Mouse (Mus musculus): Measurements from ENCODE around the gene Pax8. TPM values are rescaled to one million over a fixed set of nuclear protein-coding genes. Genes with fewer than 3 reads are reported as not detected.
A peak's percentile ranks its signal among the peaks of the same experiment; 100 is the strongest.

The Pax8 gene
- polyA plus RNA-seq, 1 experiment from 2014 or later: 0.22 TPM

DNA sequence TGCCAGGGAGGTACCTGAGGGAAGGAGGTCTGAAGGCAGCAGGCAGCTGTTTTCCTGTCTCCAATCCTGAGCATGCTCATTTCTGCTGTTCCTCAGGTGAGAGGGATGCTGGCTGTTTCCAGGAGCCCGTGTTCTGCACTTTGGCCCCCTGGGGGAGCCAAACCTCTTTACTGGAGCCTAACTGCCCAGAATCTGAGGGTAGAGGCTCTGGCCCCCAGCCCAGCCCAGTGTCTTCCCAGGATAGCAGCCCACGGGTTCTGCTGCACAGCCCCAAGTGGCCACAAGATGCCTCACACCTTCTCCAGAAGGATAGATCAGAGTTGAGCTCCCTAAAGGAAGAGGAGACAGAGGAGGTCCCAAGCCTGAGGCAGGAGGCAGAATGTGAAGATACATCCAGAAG lies 78.3 kb downstream of the Pax8 start:
- DNase-seq (ENCODE audit: low spot score): peak; percentile 49
- WGBS: 12% methylated on average over 2 of the region's 2 CpGs

DNA sequence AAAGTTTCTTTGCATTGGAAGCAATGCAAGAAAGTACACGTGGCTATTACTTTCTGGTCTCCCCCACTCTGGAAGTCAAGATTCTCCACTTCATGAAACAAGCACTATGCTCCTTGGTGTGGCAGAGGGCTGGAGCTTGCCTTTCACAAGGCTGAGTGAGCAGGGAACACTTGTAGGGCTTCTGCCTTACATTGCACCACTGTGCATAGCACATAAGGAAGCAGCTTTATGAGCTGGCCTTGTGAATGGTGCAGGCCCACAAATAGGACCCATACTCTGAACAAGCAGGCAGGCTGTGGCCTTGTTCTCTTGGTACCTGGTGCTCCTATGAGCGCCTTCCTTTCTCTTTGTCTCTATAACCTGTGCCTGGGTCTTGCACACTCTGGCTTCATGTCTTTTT lies 82.1 kb downstream of the Pax8 start:
- WGBS: 89% methylated on average over 2 of the region's 2 CpGs
- H3K4me1 ChIP-seq (replicated peaks; ENCODE audit: control insufficient read depth, insufficient read depth, low read length): no peaks in the 10 kb centered on the region
- peak; percentile 27 for DNase-seq (ENCODE audit: low spot score)

More for the DNA sequence above, 78.3 kb downstream of the Pax8 start:
- Histone ChIP-seq H3K4me3 (ENCODE audit: low read depth, low read length) (no peak overlapping the region), H3K27ac (ENCODE audit: low read depth) (no peak overlapping the region), H3K9ac (ENCODE audit: low read length) (no peak overlapping the region), H3K4me2 (ENCODE audit: low read length) (no peak overlapping the region), H3K9me3 (ENCODE audit: control insufficient read depth, low read length) (no peaks in the 10 kb centered on the region), H3K36me3 (ENCODE audit: control insufficient read depth, insufficient read depth, low read length) (no peaks in the 10 kb centered on the region), H3K4me1 (replicated peaks; ENCODE audit: control insufficient read depth, insufficient read depth, low read length) (no peaks in the 10 kb centered on the region), H3K27me3 (replicated peaks; ENCODE audit: control insufficient read depth, insufficient read depth, low read length) (no peaks in the 10 kb centered on the region)
- no peak for ATAC-seq (replicated peaks; ENCODE audit: low FRiP score, low TSS enrichment, low read depth)

DNA sequence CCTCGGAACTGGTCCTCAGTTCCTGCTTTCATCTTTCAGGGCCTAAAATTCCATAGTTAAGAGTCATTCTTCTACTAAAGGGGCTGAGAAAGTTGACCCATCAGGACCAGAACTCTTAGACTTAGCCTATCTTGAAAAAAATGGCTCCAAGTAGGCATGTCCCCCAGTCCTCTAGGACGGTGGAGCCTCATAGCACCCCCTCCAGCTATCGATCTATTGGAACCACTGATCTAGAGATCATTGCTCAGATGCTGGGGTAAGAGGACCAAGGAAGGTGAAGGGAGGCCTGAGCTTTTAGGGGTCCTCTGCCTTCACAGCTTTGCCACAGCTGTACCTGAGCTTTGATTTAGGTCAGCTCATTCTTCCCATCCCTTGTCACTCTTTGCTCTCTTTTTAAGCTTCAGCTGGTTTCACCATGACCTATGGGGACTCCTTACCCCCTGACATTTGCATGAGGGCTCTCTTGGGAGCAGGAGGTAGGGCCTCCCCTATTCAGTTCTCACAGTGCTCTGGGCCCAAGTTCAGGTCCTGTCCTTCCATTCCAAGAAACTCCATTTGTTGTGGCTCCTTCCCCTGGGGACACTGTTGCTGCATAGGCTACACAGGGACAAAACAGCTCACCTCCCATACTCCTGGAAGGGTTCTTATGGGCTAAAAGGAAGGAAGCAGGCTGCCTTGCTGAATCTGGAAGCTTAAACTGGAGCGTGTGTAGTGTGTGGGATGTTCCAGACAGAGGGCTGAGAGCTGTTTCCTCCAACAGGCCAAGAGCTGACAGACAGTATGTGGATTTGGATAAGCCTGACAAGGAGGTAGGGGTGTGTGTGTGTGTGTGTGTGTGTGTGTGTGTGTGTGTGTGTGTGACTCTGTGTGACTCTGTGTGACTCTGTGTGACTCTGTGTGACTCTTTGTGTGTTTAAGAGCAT lies 87.8 kb downstream of the Pax8 start:
- Histone ChIP-seq H3K36me3 (ENCODE audit: control insufficient read depth, insufficient read depth, low read length) (no peaks in the 10 kb centered on the region), H3K9ac (ENCODE audit: low read length) (no peak overlapping the region), H3K4me2 (ENCODE audit: low read length) (no peak overlapping the region), H3K4me1 (replicated peaks; ENCODE audit: control insufficient read depth, insufficient read depth, low read length) (no peaks in the 10 kb centered on the region; the same call in 1 of the 2 replicates), H3K27me3 (replicated peaks; ENCODE audit: control insufficient read depth, insufficient read depth, low read length) (no peaks in the 10 kb centered on the region), H3K4me3 (ENCODE audit: low read depth, low read length) (no peak overlapping the region), H3K9me3 (ENCODE audit: control insufficient read depth, low read length) (no peaks in the 10 kb centered on the region), H3K27ac (ENCODE audit: low read depth) (no peak overlapping the region)
- DNase-seq (ENCODE audit: low spot score) (peak; percentile 35), ATAC-seq (replicated peaks; ENCODE audit: low FRiP score, low TSS enrichment, low read depth) (no peak)
- WGBS: 82% methylated on average over 4 of the region's 4 CpGs

More for the DNA sequence above, 82.1 kb downstream of the Pax8 start:
- no peaks in the 10 kb centered on the region for H3K27me3 ChIP-seq (replicated peaks; ENCODE audit: control insufficient read depth, insufficient read depth, low read length)
- H3K9me3 ChIP-seq (ENCODE audit: control insufficient read depth, low read length): no peaks in the 10 kb centered on the region
- H3K4me2 ChIP-seq (ENCODE audit: low read length): no peak overlapping the region
- no peak overlapping the region for H3K27ac ChIP-seq (ENCODE audit: low read depth)
- H3K9ac ChIP-seq (ENCODE audit: low read length): no peak overlapping the region
- ATAC-seq (replicated peaks; ENCODE audit: low FRiP score, low TSS enrichment, low read depth): no peak
- H3K4me3 ChIP-seq (ENCODE audit: low read depth, low read length): no peak overlapping the region
- no peaks in the 10 kb centered on the region for H3K36me3 ChIP-seq (ENCODE audit: control insufficient read depth, insufficient read depth, low read length)

DNA sequence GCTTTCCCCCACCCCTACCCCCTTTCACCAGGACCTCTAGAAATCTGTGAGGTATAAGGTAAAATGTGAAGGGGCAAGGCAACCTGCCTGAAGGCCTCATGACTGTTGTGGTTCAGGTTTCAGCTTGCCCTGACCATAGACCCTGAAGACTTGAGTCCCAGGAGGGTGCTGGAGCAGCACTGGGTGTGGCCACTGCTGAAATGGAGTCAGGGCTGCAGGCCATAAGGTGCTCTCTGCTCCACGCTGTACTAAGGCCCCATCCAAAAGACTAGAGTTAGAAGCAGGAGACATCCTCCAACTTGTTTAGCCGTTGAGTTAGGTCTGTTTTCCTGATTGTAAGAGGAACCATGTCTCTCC lies 88.5 kb downstream of the Pax8 start:
- no peaks in the 10 kb centered on the region for H3K27me3 ChIP-seq (replicated peaks; ENCODE audit: control insufficient read depth, insufficient read depth, low read length)
- no peaks in the 10 kb centered on the region; the same call in 1 of the 2 replicates for H3K4me1 ChIP-seq (replicated peaks; ENCODE audit: control insufficient read depth, insufficient read depth, low read length)
- DNase-seq (ENCODE audit: low spot score) (peak; percentile 13), ATAC-seq (replicated peaks; ENCODE audit: low FRiP score, low TSS enrichment, low read depth) (no peak)
- H3K9me3 ChIP-seq (ENCODE audit: control insufficient read depth, low read length): no peaks in the 10 kb centered on the region
- H3K36me3 ChIP-seq (ENCODE audit: control insufficient read depth, insufficient read depth, low read length): no peaks in the 10 kb centered on the region
- H3K4me3 ChIP-seq (ENCODE audit: low read depth, low read length): no peak overlapping the region
- no peak overlapping the region for H3K4me2 ChIP-seq (ENCODE audit: low read length)
- H3K27ac ChIP-seq (ENCODE audit: low read depth): no peak overlapping the region
- 89% methylated on average over 2 of the region's 2 CpGs for whole genome bisulfite sequencing
- H3K9ac ChIP-seq (ENCODE audit: low read length): no peak overlapping the region

DNA sequence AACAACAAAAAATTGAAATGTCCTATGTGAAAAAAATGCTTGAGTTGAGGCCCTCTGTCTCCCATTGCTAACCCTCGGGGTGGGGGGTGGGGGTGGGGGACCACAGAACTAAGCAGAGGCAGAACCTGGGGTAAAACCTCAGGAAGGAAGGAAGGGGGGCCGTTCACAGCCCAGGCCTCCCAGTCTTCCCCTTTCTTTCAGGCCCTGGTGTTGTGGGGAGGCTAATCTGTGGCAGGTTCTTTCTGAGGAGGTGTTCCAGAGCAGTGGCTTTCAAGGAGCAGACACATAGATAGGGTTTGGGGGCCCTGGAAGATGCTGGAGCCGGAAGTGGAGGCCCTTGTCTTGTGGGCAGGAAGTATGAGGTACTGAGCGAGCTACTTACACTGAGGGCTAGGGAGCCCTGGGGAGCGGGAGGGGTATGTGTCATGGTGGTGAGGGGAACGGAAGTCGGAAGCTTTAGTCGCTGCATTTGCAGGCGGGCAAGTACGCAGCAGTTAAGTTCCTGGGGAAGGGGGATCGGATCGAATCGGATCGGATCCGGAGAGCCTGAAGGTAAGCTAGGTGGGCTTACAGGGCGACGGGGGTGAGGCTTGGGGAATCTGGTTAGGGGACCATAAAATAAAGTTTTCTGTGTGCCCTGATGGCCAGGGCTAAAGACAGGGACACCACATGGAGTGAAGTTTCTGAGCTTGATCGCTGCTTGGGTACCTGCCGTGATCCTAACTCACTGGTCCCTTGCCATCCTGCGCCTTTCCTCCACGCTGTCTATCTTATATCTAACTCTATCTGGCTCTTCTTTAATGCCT lies 89.0 kb downstream of the Pax8 start:
- no peak overlapping the region for H3K4me3 ChIP-seq (ENCODE audit: low read depth, low read length)
- H3K27ac ChIP-seq (ENCODE audit: low read depth): no peak overlapping the region
- DNase-seq (ENCODE audit: low spot score): peak; percentile 29
- no peak overlapping the region for H3K4me2 ChIP-seq (ENCODE audit: low read length)
- H3K9ac ChIP-seq (ENCODE audit: low read length): no peak overlapping the region
- no peaks in the 10 kb centered on the region for H3K36me3 ChIP-seq (ENCODE audit: control insufficient read depth, insufficient read depth, low read length)
- H3K9me3 ChIP-seq (ENCODE audit: control insufficient read depth, low read length): no peaks in the 10 kb centered on the region
- WGBS: 89% methylated on average over 21 of the region's 21 CpGs
- no peaks in the 10 kb centered on the region for H3K27me3 ChIP-seq (replicated peaks; ENCODE audit: control insufficient read depth, insufficient read depth, low read length)
- ATAC-seq (replicated peaks; ENCODE audit: low FRiP score, low TSS enrichment, low read depth): no peak
- H3K4me1 ChIP-seq (replicated peaks; ENCODE audit: control insufficient read depth, insufficient read depth, low read length): no peaks in the 10 kb centered on the region; the same call in 1 of the 2 replicates

DNA sequence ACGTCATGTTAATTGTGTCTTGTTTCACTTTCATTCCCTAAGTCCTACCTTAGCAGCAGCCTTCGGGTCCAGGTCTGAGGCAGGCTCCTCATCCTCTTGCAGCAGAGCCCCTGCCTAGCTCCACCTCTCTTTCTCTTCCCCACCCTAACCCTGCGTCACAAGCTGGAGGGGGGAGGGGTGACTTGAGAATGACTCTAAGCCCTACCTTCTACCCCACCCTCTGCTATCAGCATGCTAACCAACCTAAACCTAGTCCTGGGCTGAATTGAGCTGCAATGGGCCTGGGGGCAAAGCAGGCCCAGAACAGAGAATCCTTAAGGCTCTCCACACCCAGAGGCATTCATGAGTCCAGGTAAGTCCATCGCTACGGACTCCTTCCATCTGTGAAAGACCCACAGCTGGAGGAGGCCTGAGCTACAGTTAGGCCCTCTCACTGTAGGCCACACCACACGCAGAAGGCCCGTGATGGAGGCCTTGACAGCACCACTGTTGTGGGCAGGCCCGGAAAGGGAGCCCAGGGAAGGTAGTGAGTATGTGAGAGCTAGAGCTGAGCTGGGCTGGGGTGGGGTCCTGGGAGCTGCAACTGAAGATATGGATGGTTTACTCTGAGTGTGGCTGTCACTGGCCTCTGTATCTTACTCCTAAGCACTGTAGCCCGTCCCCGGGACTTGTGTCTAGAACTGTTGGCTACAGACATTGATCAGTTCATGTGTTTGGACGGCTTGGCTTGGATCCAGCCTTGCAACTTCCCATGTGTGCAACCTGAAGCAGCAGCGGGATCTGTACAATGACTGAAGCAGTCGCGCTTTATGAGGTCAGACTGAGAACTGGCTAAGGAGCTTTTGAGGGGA lies 90.1 kb downstream of the Pax8 start:
- H3K27ac ChIP-seq (ENCODE audit: low read depth): no peak overlapping the region
- no peak overlapping the region for H3K9ac ChIP-seq (ENCODE audit: low read length)
- WGBS: 72% methylated on average over 14 of the region's 14 CpGs

DNA sequence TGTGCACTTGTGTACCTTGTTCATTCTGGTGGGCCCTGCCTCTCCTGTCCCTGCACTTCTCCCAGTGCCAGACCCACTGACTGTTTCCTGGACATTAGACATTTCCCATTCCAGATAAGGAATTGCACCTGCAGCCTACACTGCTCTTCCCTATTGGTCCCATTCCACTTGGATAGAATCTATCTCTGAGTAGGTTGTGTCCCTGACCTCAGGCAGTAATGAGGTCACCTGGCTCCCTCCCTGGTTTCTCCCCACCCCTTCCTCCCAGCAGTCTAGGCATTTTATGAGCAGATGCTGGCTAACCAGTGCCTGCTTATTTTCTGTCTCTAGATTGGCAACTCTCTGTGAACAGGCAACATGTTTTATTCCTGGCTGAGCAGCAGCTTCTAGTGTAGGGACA lies 91.0 kb downstream of the Pax8 start:
- H3K4me2 ChIP-seq (ENCODE audit: low read length): no peak overlapping the region
- H3K4me3 ChIP-seq (ENCODE audit: low read depth, low read length): no peak overlapping the region
- H3K36me3 ChIP-seq (ENCODE audit: control insufficient read depth, insufficient read depth, low read length): no peaks in the 10 kb centered on the region
- no peaks in the 10 kb centered on the region for H3K27me3 ChIP-seq (replicated peaks; ENCODE audit: control insufficient read depth, insufficient read depth, low read length)
- no peak for DNase-seq (ENCODE audit: low spot score)
- no peak overlapping the region for H3K9ac ChIP-seq (ENCODE audit: low read length)
- H3K4me1 ChIP-seq (replicated peaks; ENCODE audit: control insufficient read depth, insufficient read depth, low read length): no peaks in the 10 kb centered on the region; the same call in 1 of the 2 replicates
- H3K9me3 ChIP-seq (ENCODE audit: control insufficient read depth, low read length): no peaks in the 10 kb centered on the region
- ATAC-seq (replicated peaks; ENCODE audit: low FRiP score, low TSS enrichment, low read depth): no peak
- H3K27ac ChIP-seq (ENCODE audit: low read depth): peak overlapping the region; percentile 14; the same call in 1 of the 2 replicates

More for the DNA sequence above, 90.1 kb downstream of the Pax8 start:
- DNase-seq (ENCODE audit: low spot score) (peak; percentile 62), ATAC-seq (replicated peaks; ENCODE audit: low FRiP score, low TSS enrichment, low read depth) (peak; percentile 74)
- no peaks in the 10 kb centered on the region for H3K36me3 ChIP-seq (ENCODE audit: control insufficient read depth, insufficient read depth, low read length)
- no peaks in the 10 kb centered on the region; the same call in 1 of the 2 replicates for H3K4me1 ChIP-seq (replicated peaks; ENCODE audit: control insufficient read depth, insufficient read depth, low read length)
- H3K4me2 ChIP-seq (ENCODE audit: low read length): no peak overlapping the region
- no peaks in the 10 kb centered on the region for H3K27me3 ChIP-seq (replicated peaks; ENCODE audit: control insufficient read depth, insufficient read depth, low read length)
- H3K9me3 ChIP-seq (ENCODE audit: control insufficient read depth, low read length): no peaks in the 10 kb centered on the region
- H3K4me3 ChIP-seq (ENCODE audit: low read depth, low read length): no peak overlapping the region

DNA sequence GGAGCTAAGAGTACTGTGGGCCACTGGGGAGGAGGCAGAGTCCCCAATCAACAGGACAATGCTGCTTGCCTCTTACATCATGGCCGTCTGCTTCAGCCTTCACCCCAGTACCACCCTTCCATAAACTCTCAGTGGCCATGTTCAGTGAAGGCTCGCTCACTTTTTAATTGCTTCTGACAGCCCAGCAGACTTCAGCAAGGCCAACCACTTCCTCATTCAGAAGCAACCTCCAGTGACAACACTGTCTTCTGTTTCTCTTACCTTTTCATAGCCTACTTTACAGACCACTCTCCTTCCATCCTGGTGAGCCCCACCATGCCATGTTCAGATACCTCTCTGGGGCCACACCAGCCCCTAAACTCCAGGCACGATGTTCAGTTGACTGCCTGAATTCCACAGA lies 91.8 kb downstream of the Pax8 start:
- Histone ChIP-seq H3K4me2 (ENCODE audit: low read length) (no peak overlapping the region), H3K9ac (ENCODE audit: low read length) (no peak overlapping the region), H3K9me3 (ENCODE audit: control insufficient read depth, low read length) (no peaks in the 10 kb centered on the region), H3K4me3 (ENCODE audit: low read depth, low read length) (no peak overlapping the region), H3K27ac (ENCODE audit: low read depth) (no peak overlapping the region), H3K36me3 (ENCODE audit: control insufficient read depth, insufficient read depth, low read length) (no peaks in the 10 kb centered on the region), H3K4me1 (replicated peaks; ENCODE audit: control insufficient read depth, insufficient read depth, low read length) (no peaks in the 10 kb centered on the region; the same call in 1 of the 2 replicates), H3K27me3 (replicated peaks; ENCODE audit: control insufficient read depth, insufficient read depth, low read length) (no peaks in the 10 kb centered on the region)
- 76% methylated on average over 3 of the region's 3 CpGs for WGBS
- ATAC-seq (replicated peaks; ENCODE audit: low FRiP score, low TSS enrichment, low read depth) (no peak), DNase-seq (ENCODE audit: low spot score) (peak; percentile 20)

Data from intestine, embryonic 14.5 days (tissue).